Mouse (Mus musculus) embryonic fibroblast, embryonic 13.5 days (primary cell): ENCODE measurements around the gene Gm28308.
A peak's percentile ranks its signal among the peaks of the same experiment; 100 is the strongest.

Source experiments
- CTCF ChIP-seq: IDR thresholded peaks from 2 replicates; pipeline ENCODE4 v1.5.1; 2011; ENCODE audit warnings: mild to moderate bottlenecking, control low read depth, low read length, moderate library complexity, borderline replicate concordance; ENCODE audit not compliant: insufficient read depth
- POLR2A ChIP-seq: IDR thresholded peaks from 2 replicates; pipeline ENCODE4 v1.6.1; 2011; ENCODE audit warnings: low read depth, mild to moderate bottlenecking, control low read depth, low read length, moderate library complexity

GRCm38 (mm10) chr6:52240389-52241000 lies 27.4 kb upstream of the Gm28308 start, which contains the start of gene Hoxa10:
- peak; percentile 66; the same call in 1 of the 2 replicates for TF ChIP-seq CTCF
- no peak; the same call in 1 of the 2 replicates for TF ChIP-seq POLR2A
